Mouse (Mus musculus) mesoderm, embryonic 11.5 days (tissue): ENCODE data around the gene Hsd17b3.

ENCODE experiments used
- DNase-seq: peaks from one replicate; pipeline ENCODE4 v3.0.0-alpha.2; 2012; ENCODE audit warnings: low read depth, low spot score

Hsd17b3 gene

DNA sequence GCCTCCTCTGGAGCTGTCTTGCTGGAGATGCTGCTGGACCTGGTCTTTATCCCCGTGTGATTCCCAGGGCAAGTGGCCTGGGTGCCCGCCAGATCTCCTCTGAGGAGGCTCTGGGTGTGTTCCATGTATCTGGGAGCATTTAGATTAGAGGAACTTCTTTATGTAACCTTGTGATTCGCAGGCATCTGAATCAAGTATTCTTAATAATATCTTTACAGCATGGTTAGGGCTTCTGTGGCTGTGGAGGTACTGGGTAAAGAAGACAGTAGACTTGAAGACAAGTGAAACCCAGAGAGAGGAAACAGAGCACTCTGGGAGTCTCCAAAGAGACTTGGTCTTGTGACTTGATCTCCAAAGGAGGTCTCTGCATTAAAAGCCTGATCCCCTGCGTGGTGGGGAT, at the start of gene Hsd17b3:
Gene Hsd17b3 (minus strand): TSS at position 101 of the 400 bp plus-strand sequence.
- DNase-seq = no peak

DNA sequence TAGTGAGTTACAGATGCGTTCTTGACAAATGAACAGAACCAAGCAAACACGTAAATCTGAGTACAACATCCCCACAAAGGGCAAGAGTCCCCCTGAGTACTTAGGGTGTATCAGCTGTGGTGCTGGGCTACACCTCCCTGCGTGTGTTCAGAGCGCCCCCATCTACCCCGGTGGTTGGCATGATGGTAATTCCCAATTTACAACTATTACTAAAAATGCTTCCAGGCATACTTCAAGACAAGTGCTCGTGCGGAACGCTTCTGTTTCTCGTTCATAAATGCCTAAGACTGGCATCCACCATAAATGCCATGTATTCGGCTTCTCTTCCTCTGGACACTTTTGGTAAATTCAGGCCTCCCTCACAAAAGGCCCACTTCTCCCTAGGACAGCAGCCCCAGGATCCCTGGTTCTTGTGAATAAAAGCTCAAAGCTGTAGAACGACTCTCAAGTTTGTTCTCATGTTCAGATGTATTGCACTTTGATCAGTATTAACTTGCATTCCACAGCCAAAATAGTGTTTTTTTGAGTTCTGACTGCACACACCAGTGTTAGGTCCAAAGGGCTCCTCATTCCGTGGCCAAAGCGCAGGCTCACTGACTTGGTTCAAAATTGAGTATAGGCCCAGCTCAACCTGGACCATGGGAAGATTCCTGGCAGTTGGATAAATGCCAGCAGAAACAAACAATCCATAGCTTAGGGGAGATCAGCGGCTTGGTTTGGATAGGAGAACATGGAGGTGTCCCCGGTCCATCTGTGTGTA, 40.8 kb upstream of the Hsd17b3 start:
- peak; percentile 26 for DNase-seq

DNA sequence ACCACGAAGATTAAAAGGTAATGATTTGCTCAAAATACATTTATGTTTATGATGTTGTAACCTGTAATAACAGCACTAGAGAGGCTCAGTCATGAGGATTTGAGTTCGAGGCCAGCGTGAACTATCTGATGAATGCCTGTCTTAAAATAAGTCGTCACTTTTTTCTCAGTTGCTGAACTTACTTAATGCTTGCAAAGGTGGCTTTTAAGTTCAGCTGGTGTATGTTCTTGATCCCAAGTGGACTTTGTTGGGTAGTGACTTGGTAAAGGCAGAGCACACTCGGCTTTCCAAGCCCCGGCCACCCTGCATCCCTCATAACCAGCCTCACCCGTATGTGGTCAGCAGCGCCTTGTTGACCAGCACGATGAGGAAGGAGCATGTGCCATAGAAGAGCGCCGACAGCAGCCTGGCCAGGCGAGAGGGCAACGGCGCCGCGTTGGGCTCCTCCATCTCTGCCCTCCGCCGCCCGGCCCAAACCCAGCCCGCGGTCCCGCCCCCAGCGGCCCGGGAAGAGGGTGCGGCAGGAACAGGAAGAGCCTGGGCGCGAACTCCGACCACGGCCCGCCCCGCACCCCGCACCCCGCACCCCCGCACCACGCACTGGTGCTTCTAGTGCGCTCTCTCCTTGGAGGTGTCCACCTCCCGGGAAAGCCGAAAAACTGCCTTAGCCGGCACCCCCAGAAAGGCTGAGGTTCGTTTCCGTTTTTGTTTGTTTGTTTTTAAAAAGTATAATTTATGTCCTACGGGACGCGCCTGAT, 40.0 kb upstream of the Hsd17b3 start, which contains the start of gene Slc35d2:
Gene Slc35d2 (minus strand): TSS at position 511 of the 758 bp plus-strand sequence.
- peak; percentile 22 for DNase-seq

DNA sequence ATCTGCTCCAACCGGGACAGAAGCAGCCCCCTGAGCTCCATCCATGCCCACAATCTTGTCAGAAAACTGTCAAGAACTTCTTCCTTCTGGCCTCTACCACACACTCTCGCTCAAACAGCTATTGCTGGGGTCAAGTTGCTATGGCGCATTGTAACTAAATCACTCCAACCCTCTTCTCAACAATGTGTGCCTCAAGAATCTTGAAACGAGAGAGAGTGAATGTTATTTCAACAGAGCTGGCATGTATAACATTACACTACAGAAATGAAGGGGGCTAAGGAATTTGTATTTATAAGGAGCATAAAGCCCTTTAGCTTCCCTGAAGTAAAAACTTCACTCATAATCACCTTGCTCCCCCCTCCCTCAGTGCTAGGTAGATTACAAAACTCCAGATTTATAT, 37.3 kb upstream of the Hsd17b3 start:
- DNase-seq = no peak

DNA sequence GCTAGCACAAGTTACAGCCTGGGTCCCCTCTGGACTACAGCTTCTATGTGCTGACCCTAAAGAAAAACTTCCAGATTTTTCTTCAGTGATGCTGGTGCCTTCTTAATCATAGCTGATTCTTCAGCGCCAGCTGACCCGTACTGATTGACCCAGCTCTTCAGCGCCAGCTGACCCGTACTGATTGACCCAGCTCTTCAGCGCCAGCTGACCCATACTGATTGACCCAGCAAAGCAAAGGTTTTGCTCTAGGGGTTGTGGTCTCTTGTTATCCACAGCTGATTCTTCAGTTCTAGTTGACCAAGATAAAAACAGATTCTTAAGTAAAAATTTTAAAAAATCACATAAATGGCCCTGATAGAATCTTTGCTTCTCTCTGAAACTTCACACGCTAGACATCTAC, 35.9 kb upstream of the Hsd17b3 start:
- no peak for DNase-seq

DNA sequence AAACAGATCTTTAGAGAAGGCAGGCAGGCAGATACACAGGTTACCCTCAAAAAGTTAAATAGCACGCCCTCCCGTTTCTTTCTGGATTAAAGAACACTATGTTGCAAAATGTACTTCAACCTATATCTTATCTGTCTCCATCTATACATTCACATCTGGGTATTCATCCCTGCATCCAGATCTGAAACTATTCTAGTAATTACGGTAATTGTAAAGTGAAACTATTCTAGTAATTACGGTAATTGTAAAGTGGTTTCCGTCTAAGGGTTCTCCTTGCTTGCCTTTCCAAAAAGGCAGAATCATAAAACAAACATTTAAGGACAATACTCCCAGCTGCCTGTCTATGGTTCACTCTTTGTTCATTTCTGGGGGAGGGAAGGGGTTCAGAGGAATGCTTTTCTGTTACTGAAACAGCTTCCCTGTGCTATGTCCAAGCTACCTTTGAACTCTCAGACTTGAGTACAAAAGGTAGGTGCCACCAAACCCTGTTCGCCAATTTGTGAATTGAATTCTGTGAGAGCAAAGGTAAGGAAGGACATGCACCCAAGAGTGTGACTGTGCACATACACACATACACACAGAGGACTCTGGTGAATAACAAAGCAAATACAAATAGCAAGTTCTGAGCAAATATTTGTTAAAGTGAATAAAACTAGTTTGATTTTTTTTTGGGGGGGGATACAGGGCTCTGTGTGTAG, 34.6 kb upstream of the Hsd17b3 start:
- no peak for DNase-seq

DNA sequence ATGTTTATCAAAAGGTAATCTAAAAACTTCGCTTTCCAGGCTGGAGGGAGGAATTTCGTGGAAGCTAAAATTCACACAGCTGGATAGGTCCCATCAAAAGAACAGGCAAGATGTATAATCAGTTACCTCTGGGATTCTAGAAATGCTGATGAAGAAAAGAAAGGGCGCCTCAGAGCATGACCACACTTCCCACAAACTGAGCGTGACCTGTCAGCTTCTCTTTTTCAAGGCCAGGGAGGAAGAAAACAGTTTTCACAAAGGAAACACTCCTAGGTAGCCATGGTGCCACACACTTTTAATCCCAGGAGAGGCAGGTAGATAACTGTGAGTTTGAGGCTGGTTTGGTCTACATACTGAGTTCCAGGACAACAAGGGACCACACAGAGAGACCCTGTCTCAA, 31.7 kb upstream of the Hsd17b3 start:
- DNase-seq = no peak

DNA sequence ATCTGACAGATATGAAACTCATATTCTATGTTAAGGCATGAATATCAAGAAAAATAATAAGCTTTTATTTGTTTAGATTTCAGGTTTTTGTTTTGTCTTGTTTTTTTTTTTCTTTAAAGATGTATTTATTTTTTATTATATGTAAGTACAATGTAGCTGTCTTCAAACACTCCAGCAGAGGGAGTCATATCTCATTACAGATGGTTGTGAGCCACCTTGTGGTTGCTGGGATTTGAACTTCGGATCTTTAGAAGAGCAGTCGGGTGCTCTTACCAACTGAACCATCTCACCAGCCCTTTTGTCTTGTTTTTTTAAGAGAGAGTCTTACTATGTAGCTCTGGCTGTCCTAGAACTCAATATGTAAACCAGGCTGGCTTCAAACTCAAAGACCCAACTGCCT, 28.4 kb upstream of the Hsd17b3 start:
- DNase-seq = no peak

DNA sequence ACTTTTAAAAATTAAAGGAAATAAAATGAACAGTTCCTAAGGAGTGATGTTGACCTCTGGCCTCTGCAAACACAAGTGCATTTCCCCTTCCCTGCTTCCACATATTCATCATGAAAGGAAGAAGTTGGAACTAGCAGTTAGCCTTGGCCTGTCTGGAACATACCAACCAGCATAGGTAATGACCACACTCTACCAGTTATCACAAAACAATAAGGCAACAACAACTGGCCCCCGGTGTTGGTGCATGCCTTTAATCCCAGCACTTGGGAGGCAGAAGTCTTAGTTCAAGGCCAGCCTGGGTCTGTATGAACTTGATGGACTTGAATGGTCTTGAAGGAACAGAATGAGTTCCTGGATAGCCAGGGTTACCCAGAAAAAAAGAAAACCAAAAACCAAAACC, 21.4 kb upstream of the Hsd17b3 start:
- no peak for DNase-seq

DNA sequence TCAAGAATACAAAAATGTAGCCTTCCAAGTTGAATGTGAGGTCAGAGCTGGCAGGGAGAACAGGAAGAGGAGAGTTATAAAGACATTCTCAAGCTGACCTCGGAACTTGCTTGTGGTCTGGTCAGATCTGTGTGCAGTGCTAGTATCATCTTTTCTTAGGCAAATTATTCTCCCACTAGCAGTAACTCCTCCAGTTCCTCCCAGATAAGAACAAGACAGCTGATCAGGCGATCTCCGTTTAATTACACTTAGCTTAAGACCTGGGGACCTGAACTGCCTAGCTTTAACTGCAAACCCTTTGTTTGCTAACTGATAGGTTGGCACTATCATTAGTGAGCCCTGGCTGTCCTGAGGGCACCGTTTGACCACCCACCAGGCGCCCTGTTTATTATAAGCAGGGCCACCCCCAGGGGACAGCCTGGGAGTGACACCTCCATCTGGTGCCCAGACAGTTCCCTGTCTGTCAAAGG, 19.4 kb upstream of the Hsd17b3 start:
- peak; percentile 61 for DNase-seq

DNA sequence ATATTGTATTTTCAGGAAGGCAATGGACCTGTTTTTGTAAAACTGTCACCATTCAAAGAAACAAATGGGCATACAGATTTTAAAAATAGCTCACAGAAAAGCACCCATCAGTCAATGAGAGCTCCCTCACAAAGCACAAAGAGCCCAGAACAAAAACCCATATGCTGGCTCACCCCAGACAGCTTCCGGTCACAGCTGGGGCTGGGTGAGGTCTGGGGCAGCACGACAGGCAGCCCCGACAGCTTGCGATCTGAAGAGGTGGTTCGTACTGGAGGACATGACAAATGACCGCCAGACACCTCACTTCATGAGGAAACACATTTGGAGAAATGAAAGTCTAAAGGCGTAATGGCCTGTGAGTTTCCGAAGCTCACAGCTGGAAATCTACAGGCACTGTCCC, 18.5 kb upstream of the Hsd17b3 start:
- peak; percentile 82 for DNase-seq

DNA sequence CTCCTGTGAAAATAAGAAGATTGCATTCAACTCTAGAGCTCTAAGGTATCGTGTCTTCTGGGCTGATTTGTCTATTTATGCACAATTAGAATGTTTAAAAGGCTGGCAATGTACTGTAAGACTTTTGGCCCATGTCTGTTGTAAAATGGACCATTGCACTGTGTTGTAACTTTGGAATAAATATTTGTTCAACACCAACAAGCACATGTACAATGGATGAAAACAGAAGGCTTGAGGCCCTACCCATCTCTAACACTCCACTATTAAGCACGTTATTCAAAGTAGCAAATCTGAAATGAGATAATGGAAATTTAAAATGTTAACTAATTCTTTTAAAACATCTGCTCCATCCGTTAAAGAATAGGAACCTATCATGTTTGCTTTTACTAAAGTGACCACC, 18.1 kb upstream of the Hsd17b3 start:
- no peak for DNase-seq

DNA sequence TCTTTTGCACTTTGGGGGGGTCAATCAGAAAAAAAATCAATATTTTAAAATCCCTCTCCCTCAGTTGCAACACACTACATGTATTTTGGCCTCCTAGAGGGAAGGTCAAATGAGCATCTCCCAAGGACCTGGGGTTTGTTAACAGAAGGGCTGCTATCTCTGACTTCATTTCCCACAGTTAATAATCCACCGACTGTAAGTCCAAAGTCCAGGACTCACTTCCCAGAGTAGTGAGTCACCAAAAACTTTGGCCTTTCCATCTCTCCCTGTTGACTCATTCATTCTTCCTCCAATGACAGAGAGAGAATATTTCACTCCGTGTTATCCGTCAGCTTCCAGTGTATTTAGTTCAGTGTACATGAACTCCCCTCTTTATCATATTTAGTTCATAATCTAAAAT, 16.7 kb upstream of the Hsd17b3 start:
- no peak for DNase-seq

DNA sequence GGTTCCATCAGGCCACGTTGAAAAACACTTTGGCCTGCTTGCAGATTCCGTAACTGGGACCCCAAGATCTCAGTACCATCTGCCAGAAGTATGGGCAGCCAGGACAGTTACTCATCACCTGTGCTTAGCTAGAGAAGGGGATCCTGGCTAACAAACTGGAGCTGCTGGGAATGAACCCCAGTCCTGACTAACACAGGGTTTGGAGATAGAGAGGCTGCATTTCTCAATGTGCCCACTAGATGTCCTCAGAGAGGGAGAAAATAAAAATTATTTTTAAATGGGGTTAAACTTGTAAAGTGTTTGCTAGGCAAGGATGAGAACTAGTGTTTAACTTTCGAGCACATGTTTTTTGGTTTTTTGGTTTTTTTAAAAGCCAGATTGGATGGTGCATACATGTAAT, 11.2 kb upstream of the Hsd17b3 start:
- peak; percentile 50 for DNase-seq

DNA sequence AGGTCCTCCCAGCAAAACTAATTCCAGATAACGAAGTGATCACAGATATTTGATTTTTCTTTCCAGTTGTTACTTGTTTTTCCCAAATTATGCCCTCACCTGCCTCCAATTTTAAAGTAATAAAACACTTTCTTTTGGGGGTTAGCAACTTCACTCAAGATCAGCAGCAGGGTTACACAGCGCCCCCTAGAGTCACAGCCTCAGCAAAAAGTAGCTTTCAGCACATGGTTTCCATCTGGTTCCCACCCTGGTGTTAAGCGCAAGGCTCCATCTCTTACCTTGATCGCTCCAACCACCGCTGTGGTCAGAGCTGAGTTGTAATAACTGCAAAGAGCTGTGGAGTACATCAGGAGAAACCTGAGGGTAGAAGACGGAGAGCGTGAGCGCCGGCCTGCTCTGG, 10.0 kb upstream of the Hsd17b3 start:
- DNase-seq = peak; percentile 56

DNA sequence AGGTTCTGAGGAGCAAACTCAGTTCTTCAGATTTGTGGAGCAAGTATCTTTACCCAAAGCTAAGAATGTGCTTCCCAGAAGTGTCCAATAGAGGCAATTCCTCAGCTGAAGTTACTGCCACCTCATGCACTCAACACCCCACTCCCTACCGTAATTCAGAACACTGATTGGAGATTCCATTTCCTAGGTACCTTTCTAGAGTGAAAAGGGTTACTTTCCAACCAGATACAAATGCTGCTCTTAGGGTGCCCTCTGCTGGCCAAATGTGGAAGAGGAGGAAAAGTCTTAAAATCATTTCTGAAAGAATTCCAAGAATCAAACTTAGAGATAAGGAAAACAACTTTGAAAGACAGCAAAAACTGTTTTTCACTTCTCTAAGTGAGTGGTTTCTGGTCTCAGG, 4.3 kb upstream of the Hsd17b3 start:
- peak; percentile 78 for DNase-seq

DNA sequence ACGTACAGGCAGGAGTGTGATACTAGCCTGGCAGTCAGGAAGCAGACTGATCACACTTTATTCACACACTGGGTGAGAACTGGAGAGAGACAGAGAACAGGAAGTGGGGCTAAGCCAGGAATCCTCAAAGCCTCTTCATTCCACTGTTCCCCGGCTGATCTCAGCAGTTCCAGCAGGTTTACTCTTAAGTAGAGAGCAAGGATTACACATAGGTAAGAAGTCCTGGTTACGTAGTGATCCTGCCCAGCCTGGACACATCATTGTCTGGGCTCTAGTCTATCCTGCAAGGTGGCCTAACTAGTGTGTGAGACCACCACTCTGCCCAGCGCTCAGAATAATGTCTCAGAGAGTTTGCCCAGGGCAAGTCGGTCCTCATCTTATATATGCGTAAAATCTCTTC, 3.7 kb upstream of the Hsd17b3 start:
- DNase-seq = no peak

DNA sequence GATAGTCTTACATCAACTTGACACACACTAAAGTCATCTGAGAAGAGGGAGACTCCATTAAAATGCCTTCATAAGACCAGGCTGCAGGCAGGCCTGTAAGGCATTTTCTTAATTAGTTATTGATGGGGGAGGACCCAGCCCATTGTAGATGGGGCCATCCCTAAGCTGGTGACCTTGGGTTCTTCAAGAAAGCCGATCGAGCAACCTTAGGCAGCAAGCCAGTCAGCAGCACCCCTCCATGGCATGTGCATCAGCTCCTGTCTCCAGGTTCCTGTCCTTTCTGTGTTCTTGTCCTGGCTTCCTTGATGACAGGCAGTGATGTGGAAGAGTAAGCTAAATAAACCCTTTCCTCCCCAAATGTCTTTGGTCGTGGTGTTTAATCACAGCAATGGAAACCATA, 3.1 kb upstream of the Hsd17b3 start:
- no peak for DNase-seq

DNA sequence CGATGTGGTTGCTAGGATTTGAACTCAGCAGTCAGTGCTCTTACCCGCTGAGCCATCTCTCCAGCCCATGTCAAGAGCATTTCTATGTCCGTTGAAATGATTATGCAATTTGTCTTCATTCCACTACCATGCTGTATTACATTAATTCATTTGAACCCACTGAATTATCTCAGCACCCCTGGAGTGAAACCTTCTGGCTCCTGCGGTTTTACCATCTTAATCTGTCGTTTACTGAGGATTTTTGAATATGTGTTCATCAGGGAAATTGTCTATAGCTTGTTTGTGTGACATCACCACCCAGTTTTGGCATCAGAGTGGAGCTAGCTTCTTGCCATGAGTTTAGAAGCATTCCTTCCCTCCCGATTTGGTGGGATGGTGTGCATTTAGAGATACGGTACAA, 2.0 kb upstream of the Hsd17b3 start:
- no peak for DNase-seq

DNA sequence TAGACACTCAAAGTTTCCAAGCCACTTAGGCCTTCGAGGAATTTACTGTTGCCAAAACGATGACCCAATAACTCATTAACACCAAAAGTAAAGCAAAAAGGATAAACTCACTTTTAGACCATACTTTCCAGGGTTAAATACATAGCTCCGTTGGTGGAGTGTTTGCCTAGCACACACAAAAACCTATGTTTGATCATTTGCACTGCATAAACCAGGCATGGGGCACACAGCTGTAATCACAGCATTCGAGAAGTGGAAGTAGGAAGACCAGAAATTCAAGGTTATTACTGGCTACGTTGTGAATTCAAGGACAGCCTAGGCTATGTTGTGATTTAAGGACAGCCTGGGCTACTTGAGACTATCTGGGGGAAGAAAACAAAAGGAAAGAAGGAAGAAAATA, 1.2 kb upstream of the Hsd17b3 start:
- DNase-seq = no peak

DNA sequence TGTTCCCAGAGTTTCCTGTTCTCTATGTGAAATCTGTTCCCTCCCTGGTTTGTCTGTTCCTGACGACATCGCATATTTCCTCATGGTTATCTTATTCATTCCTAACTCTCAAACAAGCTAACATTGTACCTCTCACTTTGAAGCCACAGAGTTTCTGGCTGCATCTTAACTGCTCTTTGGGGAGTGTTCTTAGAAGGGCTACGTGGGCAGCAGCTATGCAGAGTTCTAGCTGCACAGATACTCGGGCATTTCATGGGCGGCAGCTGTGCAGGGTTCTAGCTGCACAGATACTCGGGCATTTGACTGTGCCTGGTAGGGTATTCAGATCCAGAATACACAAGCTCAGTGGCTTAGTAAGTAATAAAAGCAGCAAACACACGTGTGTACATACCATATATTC, 973 bp downstream of the Hsd17b3 start:
- no peak for DNase-seq

DNA sequence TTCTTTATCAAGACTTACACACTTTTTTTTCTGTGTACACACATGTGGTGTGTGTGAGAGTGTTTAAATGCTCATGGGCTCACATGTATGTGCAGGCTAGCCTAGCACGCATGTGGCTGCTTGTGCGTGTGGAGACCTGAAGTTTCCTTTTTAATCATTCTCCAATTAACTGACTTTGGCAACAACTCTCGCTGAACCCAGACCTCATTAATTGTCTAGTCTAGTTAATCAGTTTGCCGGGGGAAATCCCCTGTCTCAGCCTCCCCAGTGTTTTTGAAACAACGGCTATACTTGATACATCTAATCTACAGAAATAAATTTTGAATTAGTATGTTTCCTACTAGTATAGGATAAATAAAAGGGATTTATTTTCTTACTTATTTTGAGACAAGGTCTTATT, 3.0 kb downstream of the Hsd17b3 start:
- DNase-seq = no peak
